In the genomic region with DNA sequence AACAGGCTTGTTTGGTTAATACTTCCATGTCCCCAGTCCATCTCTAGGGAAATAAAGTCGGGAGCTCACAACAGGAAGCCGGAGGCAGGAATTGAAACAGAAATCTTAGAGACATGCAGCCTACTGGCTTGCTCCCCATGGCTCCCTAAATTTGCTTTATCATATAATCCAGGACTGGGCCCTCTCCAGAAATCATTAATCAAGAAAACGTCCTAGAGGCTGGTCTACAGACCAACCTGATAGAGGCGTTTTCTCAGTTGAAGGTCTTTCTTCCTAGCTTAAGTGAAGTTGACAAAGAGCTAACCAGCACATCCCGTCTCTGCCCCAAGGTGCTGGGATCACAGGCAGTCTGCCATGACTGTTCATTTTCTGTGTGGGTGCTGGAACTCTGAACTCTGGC, we compare ENCODE assay signal across 25 mouse cellular contexts.
"Had no signal": no experiment of that assay in that cellular context is flagged by ENCODE, and none has a peak within 500 bp of the region (broad histone marks: within the 10 kb centered on the region; RNA-seq: fewer than 3 reads in every experiment).

No protein-coding gene starts in this region.

- H3K27me3 ChIP-seq: heart, embryonic 13.5 days; heart, embryonic 15.5 days; hindbrain, embryonic 13.5 days; hindbrain, embryonic 15.5 days; kidney, embryonic 15.5 days; limb, embryonic 13.5 days; limb, embryonic 15.5 days; liver, embryonic 13.5 days; liver, embryonic 15.5 days had no signal

- H3K4me1 ChIP-seq: hindbrain, embryonic 15.5 days had no signal

- H3K4me3 ChIP-seq: heart, embryonic 13.5 days; heart, embryonic 15.5 days; hindbrain, embryonic 13.5 days; hindbrain, embryonic 15.5 days; kidney, embryonic 15.5 days; limb, embryonic 13.5 days; limb, embryonic 15.5 days; liver, embryonic 13.5 days; liver, embryonic 15.5 days had no signal

- ATAC-seq: hindbrain, postnatal 0 days had no signal

- H3K9ac ChIP-seq: heart, embryonic 13.5 days; heart, embryonic 15.5 days; hindbrain, embryonic 13.5 days; hindbrain, embryonic 15.5 days; kidney, embryonic 15.5 days; limb, embryonic 13.5 days; limb, embryonic 15.5 days; liver, embryonic 13.5 days; liver, embryonic 15.5 days had no signal

- H3K4me2 ChIP-seq: heart, embryonic 11.5 days; heart, embryonic 13.5 days; heart, embryonic 15.5 days; hindbrain, embryonic 13.5 days; hindbrain, embryonic 15.5 days; kidney, embryonic 15.5 days; limb, embryonic 13.5 days; limb, embryonic 15.5 days; liver, embryonic 11.5 days; liver, embryonic 13.5 days; liver, embryonic 15.5 days had no signal

- H3K9me3 ChIP-seq: heart, embryonic 13.5 days; heart, embryonic 15.5 days; hindbrain, embryonic 13.5 days; hindbrain, embryonic 15.5 days; kidney, embryonic 15.5 days; limb, embryonic 13.5 days; limb, embryonic 15.5 days; liver, embryonic 13.5 days; liver, embryonic 15.5 days had no signal

- H3K27ac ChIP-seq: heart, embryonic 13.5 days; heart, embryonic 15.5 days; hindbrain, embryonic 13.5 days; hindbrain, embryonic 15.5 days; hindbrain, postnatal 0 days; kidney, embryonic 15.5 days; kidney, postnatal 0 days; limb, embryonic 13.5 days; limb, embryonic 15.5 days; liver, embryonic 13.5 days; liver, embryonic 15.5 days had no signal

- H3K36me3 ChIP-seq: heart, embryonic 13.5 days; heart, embryonic 15.5 days; hindbrain, embryonic 13.5 days; hindbrain, embryonic 15.5 days; kidney, embryonic 15.5 days; limb, embryonic 13.5 days; limb, embryonic 15.5 days; liver, embryonic 13.5 days; liver, embryonic 15.5 days had no signal

- DNase-seq: gastrocnemius, postnatal 25 days; heart, adult 18-20 months; heart, postnatal 14 days; heart, postnatal 36 days; kidney, adult 11 months; kidney, adult 2 months; kidney, adult 9 months; kidney, postnatal 14 days; kidney, postnatal 36 days; layer of hippocampus, adult 9-11 months; layer of hippocampus, postnatal 36 days; left cerebral cortex, postnatal 4 days; liver, embryonic 13.5 days had no signal
